Comparison of ENCODE assay signal across 8 mouse cellular contexts in the genomic region with DNA sequence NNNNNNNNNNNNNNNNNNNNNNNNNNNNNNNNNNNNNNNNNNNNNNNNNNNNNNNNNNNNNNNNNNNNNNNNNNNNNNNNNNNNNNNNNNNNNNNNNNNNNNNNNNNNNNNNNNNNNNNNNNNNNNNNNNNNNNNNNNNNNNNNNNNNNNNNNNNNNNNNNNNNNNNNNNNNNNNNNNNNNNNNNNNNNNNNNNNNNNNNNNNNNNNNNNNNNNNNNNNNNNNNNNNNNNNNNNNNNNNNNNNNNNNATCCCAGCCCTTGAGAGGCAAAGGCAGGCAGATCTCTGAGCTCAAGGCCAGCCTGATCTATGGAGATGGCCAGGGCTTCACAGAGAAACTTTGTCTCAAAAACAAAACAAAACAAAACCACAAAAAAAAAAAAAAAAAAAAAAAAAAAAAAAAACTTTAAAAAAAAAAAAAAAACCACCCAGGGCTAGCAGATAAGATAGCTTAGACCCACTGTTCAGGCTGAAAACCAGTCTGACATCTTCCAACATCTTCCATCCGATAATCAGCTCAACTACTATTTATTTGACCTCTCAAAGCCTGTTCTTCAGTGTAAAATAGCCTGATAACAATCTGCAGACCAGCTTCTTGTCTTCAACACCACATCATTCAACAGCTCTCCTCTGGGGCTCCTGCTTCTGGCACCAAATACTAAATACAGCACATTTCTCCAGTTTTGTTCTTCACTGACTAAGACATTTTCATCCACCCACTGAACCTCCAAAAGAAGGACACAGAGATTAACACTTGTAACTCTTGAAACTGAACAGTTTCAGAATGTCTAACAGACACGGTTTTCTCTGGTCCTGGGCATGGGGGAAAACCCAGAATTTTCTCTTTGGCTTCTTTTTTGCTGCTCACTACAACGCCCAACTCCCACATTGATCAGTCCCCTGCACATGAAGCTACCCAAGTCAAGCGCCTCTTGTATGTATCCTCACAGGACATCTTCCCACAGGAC. TPM values are rescaled to one million over a fixed set of nuclear protein-coding genes. Genes with fewer than 3 reads are reported as not detected.
DNase-seq lines count a peak whose midpoint lies in the region; ATAC-seq and TF ChIP-seq lines count a peak whose summit lies in the region.

No protein-coding gene starts in this region.

- intact Hi-C loops in left cerebral cortex, postnatal 4 days (cut with DNase I) = no loop called here

- no peak overlapping the region for H3K4me3 ChIP-seq in bone marrow macrophage, adult 2 months (ENCODE audit: insufficient read depth, low read length)

- TF ChIP-seq CTCF in bone marrow macrophage, adult 2 months (IDR thresholded peaks at IDR 0.05; ENCODE audit: low read depth, low read length) = no peak

- no peak for TF ChIP-seq POLR2A in bone marrow macrophage, adult 2 months (IDR thresholded peaks at IDR 0.05; ENCODE audit: borderline replicate concordance, low read depth, low read length)

- peaks cover 88% of the 10 kb centered on the region for H3K4me1 ChIP-seq in bone marrow macrophage, adult 2 months (ENCODE audit: control insufficient read depth, insufficient read depth, low read length)

- peak; percentile 94 for ATAC-seq in frontal cortex, adult (ENCODE audit: low TSS enrichment)

- no peak for DNase-seq in frontal cortex, postnatal 10 days (ENCODE audit: low spot score in 2 of 2)
- DNase-seq in lung, postnatal 36 days = peak; percentile 54
- DNase-seq in lung, postnatal 10 days = no peak
- peak; percentile 67 for DNase-seq in naive thymus-derived CD4-positive, alpha-beta T cell, adult 2 months (ENCODE audit: low read depth)
- DNase-seq in cerebellum, adult 9-10 months = no peak
- DNase-seq in left cerebral cortex, postnatal 4 days = no peak

- H3K27ac ChIP-seq in bone marrow macrophage, adult 2 months (ENCODE audit: insufficient read depth, low read depth, low read length) = peak overlapping the region; percentile 25

RNA-seq across cellular contexts. Expression of gene B3gnt2, which starts 15.7 kb away (rescaled TPM):
- polyA plus RNA-seq in bone marrow macrophage, adult 2 months (2012; ENCODE audit: insufficient read depth, insufficient read length, missing spikeins) = 19.7 and 20.5 TPM in 2 replicates
- total RNA-seq in left cerebral cortex, postnatal 4 days (2021) = 1 to 10 TPM; 4.1 to 4.3 TPM

Comparison
In these comparisons a context has a peak if more than half of its experiments do, and no peak if none do; other contexts are left out.
1. DNase-seq: peak in lung, postnatal 36 days (single experiment) and naive thymus-derived CD4-positive, alpha-beta T cell, adult 2 months (single experiment); none in frontal cortex, postnatal 10 days (0 of 2), lung, postnatal 10 days (single experiment), cerebellum, adult 9-10 months (single experiment) and left cerebral cortex, postnatal 4 days (single experiment).